Mouse (Mus musculus) liver, embryonic 13.5 days (tissue): ENCODE results near the gene Cela2a. TPM values are rescaled to one million over a fixed set of nuclear protein-coding genes. Genes with fewer than 3 reads are reported as not detected.

Source experiments
- ATAC-seq: fragments of 200-750 bp; cut with Nextera tagmentation; 2 replicates; pipeline ENCODE4 v1.8.0; 2017; ENCODE audit warnings: low read depth, mild to moderate bottlenecking, moderate number of reproducible peaks, moderate library complexity
- DNase-seq: peaks from one replicate; pipeline ENCODE4 v3.0.0; 2022
- H3K27ac ChIP-seq: fragments of 300-500 bp; sonication (generic); 2 replicates; pipeline ENCODE4 v1.5.1; 2015; ENCODE audit warnings: moderate library complexity, mild to moderate bottlenecking, inconsistent platforms
- H3K27me3 ChIP-seq: fragments of 300-500 bp; sonication (generic); 2 replicates; pipeline ENCODE4 v1.6.1; 2015; ENCODE audit warnings: mild to moderate bottlenecking, inconsistent platforms
- H3K36me3 ChIP-seq: fragments of 300-500 bp; sonication (generic); 2 replicates; pipeline ENCODE4 v1.6.1; 2015; ENCODE audit warnings: mild to moderate bottlenecking, inconsistent platforms
- H3K4me1 ChIP-seq: fragments of 300-500 bp; sonication (generic); replicated peaks from 2 replicates; pipeline ENCODE4 v1.6.1; 2015; ENCODE audit warnings: inconsistent platforms
- H3K4me2 ChIP-seq: fragments of 300-500 bp; sonication (generic); 2 replicates; pipeline ENCODE4 v1.6.1; 2015; ENCODE audit warnings: inconsistent platforms, mild to moderate bottlenecking, moderate library complexity
- H3K4me3 ChIP-seq: fragments of 300-500 bp; sonication (generic); replicated peaks from 2 replicates; pipeline ENCODE4 v1.5.1; 2015; ENCODE audit warnings: mild to moderate bottlenecking, inconsistent platforms
- H3K9ac ChIP-seq: fragments of 300-500 bp; sonication (generic); 2 replicates; pipeline ENCODE4 v1.6.1; 2015; ENCODE audit warnings: mild to moderate bottlenecking, inconsistent platforms
- H3K9me3 ChIP-seq: fragments of 300-500 bp; sonication (generic); replicated peaks from 2 replicates; pipeline ENCODE4 v1.6.1; 2016; ENCODE audit warnings: inconsistent platforms
- WGBS: fragments of 180-500 bp; shearing (Covaris S2); methylation state at CpG from one replicate; pipeline ENCODE4 v1.1.7; 2015; ENCODE audit not compliant: insufficient replicate concordance; 5-methylcytosine and 5-hydroxymethylcytosine counted together
- polyA plus RNA-seq: library from polyadenylated mRNA; unstranded; fragments of >200 nt; fragmentation: Nextera tagmentation; extraction: Ambion mirVana; gene quantifications from 2 replicates; pipeline ENCODE4 v1.2.1, GENCODE M21; 2015

Gene Cela2a
- polyA plus RNA-seq, 1 experiment from 2014 or later = 0.18 TPM

DNA sequence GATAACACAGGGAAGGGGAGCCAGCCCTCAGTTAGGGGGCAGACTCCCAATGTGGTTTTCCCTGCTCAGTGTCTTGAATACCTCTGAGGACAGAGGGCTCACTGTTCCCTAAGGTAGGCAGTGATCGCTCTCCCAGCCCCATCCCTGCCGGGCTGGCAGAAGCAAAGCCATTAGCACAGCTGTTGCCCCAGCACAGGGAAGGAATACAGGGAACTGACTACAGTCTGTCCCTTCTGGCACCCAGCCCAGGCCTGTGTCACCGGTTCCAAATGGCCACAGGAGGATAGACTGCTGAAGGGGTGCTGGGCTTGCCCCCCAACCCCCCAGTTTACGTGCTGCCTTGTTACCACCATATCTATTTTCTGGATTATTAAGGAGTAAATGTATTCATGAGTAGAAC lies 41.5 kb upstream of the Cela2a start:
- no peak for ATAC-seq
- Histone ChIP-seq H3K36me3 (peaks cover 75% of the 10 kb centered on the region), H3K9me3 (no peaks in the 10 kb centered on the region), H3K9ac (no peak overlapping the region), H3K4me1 (peaks cover 57% of the 10 kb centered on the region), H3K4me2 (no peak overlapping the region), H3K4me3 (no peak overlapping the region), H3K27ac (no peak overlapping the region), H3K27me3 (no peaks in the 10 kb centered on the region)
- DNase-seq = no peak
- WGBS = 78% methylated on average over 4 of the region's 4 CpGs

DNA sequence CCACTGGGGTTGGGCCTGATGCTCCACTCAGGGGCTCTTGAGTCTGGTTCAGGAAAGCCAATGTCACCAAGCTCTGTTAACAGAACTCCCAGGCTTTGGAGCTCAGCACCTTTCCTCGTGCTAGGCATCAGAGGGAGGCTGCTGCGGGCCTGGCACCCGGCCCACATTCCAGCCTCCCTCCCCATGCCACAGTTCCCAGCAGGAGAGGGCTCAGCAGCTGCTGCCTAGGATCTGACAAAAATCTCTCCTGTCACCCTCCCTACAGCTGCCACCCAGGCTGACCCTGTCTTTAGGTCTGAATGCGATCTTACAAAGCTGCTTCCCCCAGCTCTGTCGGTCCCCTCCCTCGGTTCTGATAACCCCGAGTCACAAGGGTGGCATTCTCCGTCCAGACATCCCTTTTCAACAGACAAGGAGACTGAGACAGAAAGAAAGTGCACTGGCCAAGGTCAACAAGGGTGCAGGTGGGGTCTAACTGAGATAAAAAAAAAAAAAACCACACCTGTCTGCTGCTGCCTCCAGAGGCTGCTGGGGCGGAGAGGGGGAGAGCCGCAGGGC lies 41.1 kb upstream of the Cela2a start:
- DNase-seq (no peak), ATAC-seq (no peak)
- Histone ChIP-seq H3K36me3 (peaks cover 73% of the 10 kb centered on the region), H3K9me3 (no peaks in the 10 kb centered on the region), H3K9ac (no peak overlapping the region), H3K4me1 (peaks cover 52% of the 10 kb centered on the region), H3K4me3 (no peak overlapping the region), H3K27ac (no peak overlapping the region), H3K27me3 (no peaks in the 10 kb centered on the region), H3K4me2 (no peak overlapping the region)
- WGBS = 70% methylated on average over 10 of the region's 10 CpGs

DNA sequence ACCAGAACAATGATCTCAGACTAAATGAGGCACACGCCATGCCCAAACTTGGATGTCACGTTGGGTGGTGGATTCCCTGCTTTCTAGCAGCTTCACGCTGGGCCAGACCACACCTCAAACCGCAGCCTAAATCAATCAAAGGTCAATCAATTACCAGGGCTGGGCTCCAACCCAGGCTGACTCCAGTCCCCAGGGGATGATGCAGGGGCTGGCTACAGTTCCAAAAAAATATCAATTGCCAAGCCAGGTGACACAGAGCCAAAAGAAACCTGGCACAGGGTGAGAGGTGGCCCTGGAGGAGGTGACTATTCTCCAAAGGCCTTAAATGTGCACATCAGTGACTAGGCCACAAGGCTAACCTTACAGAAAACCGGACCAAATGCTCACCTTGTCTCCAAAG lies 39.6 kb upstream of the Cela2a start:
- no peak overlapping the region for H3K4me2 ChIP-seq
- peaks cover 72% of the 10 kb centered on the region for H3K36me3 ChIP-seq
- H3K27me3 ChIP-seq = no peaks in the 10 kb centered on the region
- no peak for ATAC-seq
- WGBS = 83% methylated on average over 5 of the region's 5 CpGs
- no peaks in the 10 kb centered on the region for H3K9me3 ChIP-seq
- no peak overlapping the region for H3K9ac ChIP-seq
- no peak overlapping the region for H3K27ac ChIP-seq
- H3K4me3 ChIP-seq = no peak overlapping the region
- H3K4me1 ChIP-seq = peaks cover 38% of the 10 kb centered on the region
- no peak for DNase-seq

DNA sequence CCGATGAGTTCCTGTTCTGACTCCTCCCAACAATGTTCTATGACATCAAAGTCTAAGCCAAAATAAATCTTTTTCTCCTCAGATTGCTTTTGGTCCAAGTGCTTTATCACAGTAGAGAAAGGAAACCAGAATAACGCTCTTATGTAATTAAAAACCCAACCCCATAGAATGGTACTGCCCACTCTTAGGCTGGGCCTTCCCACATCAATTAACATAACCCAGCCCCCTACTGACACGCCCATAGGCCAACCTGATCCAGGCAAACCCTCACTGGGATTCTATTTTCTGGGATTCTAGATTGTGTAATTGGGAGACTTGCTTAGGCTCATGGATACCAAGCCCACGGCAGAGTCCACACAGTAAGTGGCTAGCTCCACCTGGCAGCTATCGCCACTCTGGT lies 39.0 kb upstream of the Cela2a start:
- 84% methylated on average over 5 of the region's 5 CpGs for WGBS
- Histone ChIP-seq H3K36me3 (peaks cover 72% of the 10 kb centered on the region), H3K4me3 (no peak overlapping the region), H3K4me1 (peaks cover 32% of the 10 kb centered on the region), H3K27ac (no peak overlapping the region), H3K9ac (no peak overlapping the region), H3K9me3 (no peaks in the 10 kb centered on the region), H3K27me3 (no peaks in the 10 kb centered on the region), H3K4me2 (no peak overlapping the region)
- DNase-seq (no peak), ATAC-seq (no peak)

DNA sequence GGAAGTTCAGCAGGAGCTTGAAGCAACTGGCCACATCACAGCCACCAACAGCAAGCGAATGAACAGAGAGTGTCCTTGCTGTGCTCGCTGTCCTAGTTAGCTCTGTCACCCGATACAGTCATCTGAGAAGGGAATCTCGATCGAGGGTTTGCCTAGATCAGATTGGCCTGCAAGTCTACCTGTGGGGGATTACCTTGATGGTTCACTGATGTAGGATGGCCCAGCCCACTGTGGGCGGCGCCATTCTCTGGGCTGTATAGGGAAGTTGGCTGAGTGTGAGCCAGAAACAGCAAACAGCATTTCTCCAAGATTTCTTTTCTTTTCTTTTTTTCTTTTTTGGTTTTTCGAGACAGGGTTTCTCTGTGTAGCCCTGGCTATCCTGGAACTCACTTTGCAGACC lies 38.5 kb upstream of the Cela2a start:
- no peak for ATAC-seq
- H3K4me3 ChIP-seq = no peak overlapping the region
- H3K9me3 ChIP-seq = no peaks in the 10 kb centered on the region
- H3K36me3 ChIP-seq = peaks cover 72% of the 10 kb centered on the region
- no peak overlapping the region for H3K27ac ChIP-seq
- no peak overlapping the region for H3K9ac ChIP-seq
- no peak overlapping the region for H3K4me2 ChIP-seq
- H3K27me3 ChIP-seq = no peaks in the 10 kb centered on the region
- 88% methylated on average over 8 of the region's 8 CpGs for WGBS
- peaks cover 27% of the 10 kb centered on the region for H3K4me1 ChIP-seq
- no peak for DNase-seq

DNA sequence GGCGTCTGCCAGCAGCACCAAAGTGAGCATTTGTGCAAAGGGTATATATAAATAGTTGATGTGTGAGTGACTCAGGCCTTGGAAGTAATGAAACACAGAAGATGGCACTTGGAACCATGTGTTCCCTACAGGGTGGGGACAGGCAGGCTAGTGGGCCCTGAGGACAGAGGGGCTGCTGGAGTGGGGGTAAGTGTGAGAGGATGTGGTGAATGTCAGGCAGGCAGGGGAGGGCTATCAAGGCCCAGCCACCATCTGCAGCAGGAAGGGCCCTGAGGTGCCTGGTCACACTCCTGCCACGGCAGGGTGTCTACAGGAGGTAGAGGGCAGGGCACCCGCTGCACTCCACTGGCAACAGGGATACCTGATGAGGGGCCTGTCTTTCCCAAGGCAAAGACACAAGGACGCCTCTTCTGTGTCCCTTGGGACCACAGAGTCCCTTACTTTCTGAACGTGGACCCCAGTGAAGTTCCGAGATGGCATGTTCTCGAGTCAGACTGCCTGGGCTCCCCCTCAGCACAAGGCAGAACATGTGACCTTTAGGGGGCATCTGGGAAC lies 37.8 kb upstream of the Cela2a start:
- no peak overlapping the region for H3K9ac ChIP-seq
- H3K36me3 ChIP-seq = peaks cover 72% of the 10 kb centered on the region
- DNase-seq (no peak), ATAC-seq (no peak)
- H3K27me3 ChIP-seq = no peaks in the 10 kb centered on the region
- H3K4me1 ChIP-seq = peaks cover 22% of the 10 kb centered on the region
- H3K4me3 ChIP-seq = no peak overlapping the region
- WGBS = 84% methylated on average over 7 of the region's 7 CpGs
- no peaks in the 10 kb centered on the region for H3K9me3 ChIP-seq
- H3K4me2 ChIP-seq = no peak overlapping the region
- H3K27ac ChIP-seq = no peak overlapping the region

DNA sequence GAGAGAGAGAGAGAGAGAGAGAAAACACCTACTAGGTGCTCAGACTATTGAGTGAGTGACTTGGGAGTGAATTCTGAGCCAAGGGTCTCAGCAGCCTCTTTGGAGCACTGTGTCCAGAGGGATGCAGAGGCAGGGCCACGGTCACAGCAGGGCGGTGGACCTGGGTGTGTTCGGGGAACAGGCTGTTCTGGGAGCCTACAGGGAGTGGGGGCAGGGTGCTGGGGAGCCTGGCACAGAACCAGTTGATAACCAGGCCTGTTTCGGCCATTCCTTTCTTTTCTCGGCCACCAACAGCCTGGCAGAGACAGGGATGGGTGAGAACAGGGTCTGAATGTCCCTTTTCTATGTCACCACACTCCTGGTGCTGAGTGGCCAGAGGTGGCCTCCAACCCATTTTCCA lies 36.9 kb upstream of the Cela2a start:
- H3K4me3 ChIP-seq = no peak overlapping the region
- DNase-seq (no peak), ATAC-seq (no peak)
- no peaks in the 10 kb centered on the region for H3K9me3 ChIP-seq
- H3K9ac ChIP-seq = no peak overlapping the region
- H3K36me3 ChIP-seq = peaks cover 67% of the 10 kb centered on the region
- peaks cover 18% of the 10 kb centered on the region for H3K4me1 ChIP-seq
- no peak overlapping the region for H3K27ac ChIP-seq
- H3K4me2 ChIP-seq = no peak overlapping the region
- 87% methylated on average over 5 of the region's 5 CpGs for WGBS
- H3K27me3 ChIP-seq = no peaks in the 10 kb centered on the region

DNA sequence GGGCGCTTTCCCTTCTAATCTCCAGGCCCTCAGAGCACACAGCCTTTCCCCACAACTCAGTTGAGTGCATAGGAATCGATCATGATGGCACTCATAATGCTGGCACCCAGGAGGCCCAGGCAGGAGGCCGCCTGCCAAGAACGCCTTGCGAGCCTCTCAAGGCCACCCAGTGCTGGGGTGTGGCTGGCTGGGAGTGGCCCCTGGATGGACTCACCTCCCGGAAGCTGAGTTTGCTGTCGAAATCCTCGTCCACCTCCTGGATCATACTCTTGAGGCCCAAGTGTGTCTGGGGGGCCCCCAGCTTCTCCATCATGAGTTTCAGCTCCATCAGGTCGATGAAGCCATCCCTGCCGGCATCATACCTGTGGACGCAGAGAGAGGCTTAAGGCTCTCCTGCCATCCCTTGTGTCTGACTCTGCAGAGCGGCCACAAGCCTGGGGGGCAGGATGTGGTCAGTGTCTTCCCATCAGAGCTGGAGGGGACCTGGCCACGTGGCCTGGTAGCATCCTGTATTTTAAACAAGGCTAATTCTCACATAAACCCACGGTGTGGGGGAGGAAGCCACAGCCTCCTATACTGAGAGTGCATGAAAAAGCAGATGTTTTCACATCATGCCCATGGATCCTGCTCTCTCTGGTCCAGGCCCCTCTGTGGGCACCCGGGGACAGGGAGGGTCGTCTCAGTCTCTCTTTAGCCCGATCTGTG lies 35.8 kb upstream of the Cela2a start:
- no peak for DNase-seq
- H3K27me3 ChIP-seq = no peaks in the 10 kb centered on the region
- H3K36me3 ChIP-seq = peaks cover 68% of the 10 kb centered on the region
- peaks cover 11% of the 10 kb centered on the region for H3K4me1 ChIP-seq
- no peak overlapping the region for H3K9ac ChIP-seq
- ATAC-seq = no peak
- 71% methylated on average over 17 of the region's 17 CpGs for WGBS
- H3K27ac ChIP-seq = no peak overlapping the region
- no peaks in the 10 kb centered on the region for H3K9me3 ChIP-seq
- H3K4me3 ChIP-seq = no peak overlapping the region
- no peak overlapping the region for H3K4me2 ChIP-seq

DNA sequence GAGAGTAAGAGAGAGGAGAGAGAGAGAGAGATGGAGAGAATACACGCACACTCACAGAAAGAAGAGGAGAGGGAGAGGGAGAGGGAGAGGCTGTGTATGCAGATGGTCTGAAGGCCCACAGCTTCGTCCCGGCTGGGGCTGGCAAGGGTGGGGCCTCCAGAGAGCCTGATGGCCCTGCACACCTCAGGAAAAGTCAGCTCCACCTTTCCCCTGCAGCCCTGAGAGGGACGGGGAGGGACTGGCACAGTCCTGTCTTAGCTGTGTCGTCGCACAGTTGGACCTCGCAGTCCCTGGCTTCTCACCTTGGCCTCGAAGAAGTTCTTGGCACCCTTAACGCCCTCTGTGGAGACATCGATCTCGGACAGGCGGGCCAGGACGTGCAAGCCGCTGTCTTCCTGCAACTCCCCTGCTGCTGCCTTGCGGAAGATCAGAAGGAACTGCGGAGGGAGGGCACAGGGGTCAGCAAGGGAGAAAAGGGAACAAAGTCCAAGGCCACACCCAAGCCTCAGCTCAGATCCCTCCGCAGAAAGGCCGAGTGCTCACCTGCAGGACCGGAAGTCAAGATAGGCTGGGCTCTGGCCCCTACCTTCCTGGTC lies 34.4 kb upstream of the Cela2a start:
- H3K4me2 ChIP-seq = no peak overlapping the region
- H3K36me3 ChIP-seq = peaks cover 62% of the 10 kb centered on the region
- 78% methylated on average over 19 of the region's 19 CpGs for WGBS
- no peaks in the 10 kb centered on the region for H3K27me3 ChIP-seq
- no peak overlapping the region for H3K9ac ChIP-seq
- H3K4me3 ChIP-seq = no peak overlapping the region
- H3K27ac ChIP-seq = no peak overlapping the region
- peaks cover 5% of the 10 kb centered on the region for H3K4me1 ChIP-seq
- ATAC-seq = no peak
- no peak for DNase-seq
- no peaks in the 10 kb centered on the region for H3K9me3 ChIP-seq

DNA sequence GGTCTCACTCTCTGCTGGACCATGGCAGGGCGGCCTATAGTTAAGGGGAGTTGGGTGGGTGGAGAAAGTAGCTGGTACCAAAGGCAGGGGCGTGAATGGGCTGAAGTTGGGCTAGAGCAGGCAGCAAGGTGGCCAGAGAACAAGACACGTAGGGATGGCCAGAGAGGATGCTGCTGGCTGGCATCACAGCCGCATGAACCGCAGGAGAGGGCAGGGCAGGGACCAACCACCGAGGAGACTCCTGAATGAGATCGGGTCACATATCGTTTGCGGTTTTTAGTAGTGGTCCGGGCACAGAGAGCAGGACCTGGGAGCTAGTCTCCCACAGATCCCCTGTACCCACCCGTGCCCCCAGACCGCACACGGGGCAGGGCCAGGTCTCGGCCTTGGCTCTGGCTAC lies 33.4 kb upstream of the Cela2a start:
- Histone ChIP-seq H3K27me3 (no peaks in the 10 kb centered on the region), H3K9me3 (no peaks in the 10 kb centered on the region), H3K4me2 (no peak overlapping the region), H3K9ac (no peak overlapping the region), H3K27ac (no peak overlapping the region), H3K36me3 (peaks cover 55% of the 10 kb centered on the region), H3K4me1 (peaks cover 2% of the 10 kb centered on the region; the same call in 1 of the 2 replicates), H3K4me3 (no peak overlapping the region)
- no peak for DNase-seq
- ATAC-seq = no peak
- WGBS = 94% methylated on average over 14 of the region's 14 CpGs

DNA sequence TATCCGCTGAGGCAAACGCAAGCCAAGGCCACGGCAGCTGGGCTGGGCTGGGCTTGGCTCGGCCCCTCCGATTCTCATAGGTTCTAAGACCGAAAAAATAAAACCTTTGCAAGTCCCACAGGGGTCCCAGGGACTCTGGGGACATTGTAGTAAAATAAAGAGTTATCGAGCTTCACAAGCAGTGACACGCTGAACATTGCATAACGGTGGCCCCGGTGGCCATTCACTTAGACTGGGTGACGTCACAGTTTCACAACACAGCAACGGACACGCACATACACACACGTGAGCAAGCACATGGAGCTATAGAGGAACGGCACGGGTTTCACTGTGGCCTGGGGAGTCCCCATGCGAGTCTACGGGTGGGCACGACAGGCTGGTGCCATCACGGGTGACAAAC lies 32.5 kb upstream of the Cela2a start:
- H3K9ac ChIP-seq = no peak overlapping the region
- peaks cover 48% of the 10 kb centered on the region for H3K36me3 ChIP-seq
- DNase-seq (no peak), ATAC-seq (no peak)
- peaks cover 2% of the 10 kb centered on the region; the same call in 1 of the 2 replicates for H3K4me1 ChIP-seq
- no peaks in the 10 kb centered on the region for H3K27me3 ChIP-seq
- no peak overlapping the region for H3K27ac ChIP-seq
- no peak overlapping the region for H3K4me3 ChIP-seq
- H3K9me3 ChIP-seq = no peaks in the 10 kb centered on the region
- H3K4me2 ChIP-seq = no peak overlapping the region
- WGBS = 92% methylated on average over 20 of the region's 20 CpGs
